Mouse (Mus musculus) left cerebral cortex, adult 11 months (tissue): ENCODE results near the gene Nrp2.

Experiments
- DNase-seq: peaks from one replicate; pipeline ENCODE4 v3.0.0; 2022; ENCODE audit warnings: low spot score

Nrp2 gene

GRCm38 (mm10) chr1:62723891-62724290, 20.8 kb downstream of the Nrp2 start:
- DNase-seq = no peak

DNA sequence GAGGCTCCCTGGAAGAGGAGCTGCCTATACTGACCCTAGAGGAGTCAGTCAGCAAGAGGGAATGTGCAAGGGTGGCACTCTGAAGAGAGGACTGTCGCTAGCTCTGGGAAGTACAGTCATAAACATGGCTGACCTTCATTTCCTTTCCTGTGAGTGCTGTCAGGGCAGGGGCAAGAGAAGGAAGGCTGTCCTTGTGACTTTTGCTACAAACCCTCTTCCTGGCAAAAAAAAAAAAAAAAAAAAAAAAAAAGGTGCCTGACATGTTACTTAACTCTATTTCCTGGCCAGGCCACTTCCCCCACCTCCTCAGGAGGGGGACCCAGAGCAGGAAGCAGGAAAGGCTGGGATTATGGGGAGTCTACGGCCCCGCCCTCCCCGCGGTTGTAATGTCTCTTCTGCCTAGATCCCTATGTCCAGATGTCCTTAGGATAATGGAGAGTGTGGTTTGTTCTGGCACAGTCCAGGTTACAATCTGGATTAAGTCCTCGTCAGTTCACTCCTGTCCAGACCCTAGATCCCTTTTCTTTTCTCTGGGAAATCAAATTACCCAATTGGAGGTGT, 21.5 kb downstream of the Nrp2 start:
- DNase-seq = no peak

DNA sequence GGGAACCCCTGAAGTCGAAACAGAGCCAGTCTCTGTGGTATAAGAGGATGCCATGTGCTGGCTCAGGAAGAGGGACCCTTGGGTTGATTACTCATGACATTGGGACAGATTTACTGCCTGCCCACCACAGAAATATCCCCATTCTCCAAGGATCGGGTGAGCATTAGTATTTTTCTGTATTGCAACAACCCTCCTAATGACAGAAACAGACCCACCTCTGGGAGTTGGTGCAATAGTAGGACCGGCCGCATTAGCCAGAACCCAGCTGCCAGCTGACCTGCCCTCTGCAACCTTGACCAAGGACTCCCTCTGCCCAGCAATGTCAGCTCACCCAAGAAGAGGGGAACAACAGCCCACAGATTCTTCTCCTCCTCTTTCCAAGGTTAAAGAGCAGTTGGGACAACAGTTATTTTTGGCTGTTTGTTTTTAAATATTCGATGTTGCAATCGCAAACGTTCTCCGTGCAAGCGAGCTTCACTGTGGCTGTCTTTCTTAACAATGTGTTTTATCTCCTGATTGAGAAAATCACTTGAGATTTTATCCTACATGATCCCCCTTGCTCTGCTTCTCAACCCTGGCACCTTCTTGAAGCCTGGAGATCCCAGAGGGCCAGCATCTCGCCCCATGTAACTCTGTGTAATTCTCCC, 22.1 kb downstream of the Nrp2 start:
- no peak for DNase-seq

DNA sequence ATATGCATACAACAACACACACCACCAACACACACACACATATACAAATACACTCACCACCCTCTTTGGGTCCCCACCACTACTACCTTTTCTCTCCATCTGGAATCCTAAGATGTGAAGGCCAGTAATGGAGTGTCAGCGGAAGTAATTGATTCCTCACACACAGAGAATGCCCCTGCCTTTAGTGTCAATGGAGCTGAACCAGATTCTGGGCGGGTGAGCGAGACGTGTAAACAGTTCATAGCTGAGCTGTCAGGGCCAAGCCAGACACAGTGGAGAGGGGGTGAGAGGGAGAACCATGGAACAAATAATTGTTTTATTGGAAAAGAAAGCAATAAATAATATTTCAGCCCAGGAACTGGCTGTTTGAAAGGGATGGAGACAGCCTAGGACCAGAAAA, 24.1 kb downstream of the Nrp2 start:
- no peak for DNase-seq

- no peak for DNase-seq
These were observed 25.3 kb downstream of the Nrp2 start for GRCm38 (mm10) chr1:62728421-62728820.

GRCm38 (mm10) chr1:62728926-62729325, 25.8 kb downstream of the Nrp2 start:
- DNase-seq = no peak

- DNase-seq = no peak
These were observed 26.5 kb downstream of the Nrp2 start for GRCm38 (mm10) chr1:62729345-62730150.

- no peak for DNase-seq
These were observed 29.0 kb downstream of the Nrp2 start for GRCm38 (mm10) chr1:62732036-62732435.

DNA sequence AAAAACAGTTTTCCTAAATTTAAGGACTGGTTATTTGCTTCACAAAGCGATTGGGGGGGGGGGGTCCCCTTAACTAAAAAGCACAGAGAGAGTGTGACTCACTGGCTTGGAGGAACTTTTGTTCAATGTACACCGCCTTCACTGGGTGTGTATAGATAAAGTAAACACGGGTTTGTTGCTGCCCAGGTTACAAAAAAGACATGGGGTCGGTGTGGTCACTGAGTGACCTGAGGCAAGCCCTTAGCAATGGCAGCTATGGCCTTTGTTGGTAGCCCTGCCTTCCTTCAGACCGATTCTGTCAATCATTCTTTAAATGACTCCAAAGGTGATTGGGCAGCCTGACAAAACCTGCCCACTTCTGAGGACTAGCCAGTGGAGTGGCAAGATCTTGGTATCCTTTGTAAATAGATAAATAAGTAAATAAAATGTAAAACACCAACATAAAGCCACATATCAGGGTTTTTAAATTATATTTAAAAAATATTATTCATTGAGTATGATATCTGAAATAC, 31.4 kb downstream of the Nrp2 start:
- no peak for DNase-seq

DNA sequence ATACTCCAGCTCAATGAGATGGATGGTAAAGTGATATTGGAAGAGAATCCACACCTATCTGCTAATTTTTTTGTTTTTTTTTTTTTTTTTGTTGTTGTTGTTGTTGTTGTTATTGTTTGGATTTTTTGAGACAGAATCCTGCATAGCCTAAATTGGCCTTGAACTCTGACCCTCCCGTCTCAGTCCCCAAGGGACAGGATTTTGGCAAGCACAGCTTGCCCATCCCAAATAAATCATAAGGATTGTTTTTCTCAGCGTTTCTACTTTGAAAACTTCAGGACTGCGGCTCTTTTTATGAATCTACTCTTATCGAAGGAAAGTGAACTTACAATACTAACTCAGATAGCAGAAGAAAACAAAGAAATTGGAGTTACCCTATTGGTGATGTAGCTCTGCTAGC, 31.9 kb downstream of the Nrp2 start:
- no peak for DNase-seq

- DNase-seq = no peak
These were observed 32.8 kb downstream of the Nrp2 start for GRCm38 (mm10) chr1:62735835-62736234.

- DNase-seq = no peak
These were observed 33.4 kb downstream of the Nrp2 start for GRCm38 (mm10) chr1:62736455-62737012.

- DNase-seq = no peak
These were observed 35.1 kb downstream of the Nrp2 start for GRCm38 (mm10) chr1:62738165-62738564.

DNA sequence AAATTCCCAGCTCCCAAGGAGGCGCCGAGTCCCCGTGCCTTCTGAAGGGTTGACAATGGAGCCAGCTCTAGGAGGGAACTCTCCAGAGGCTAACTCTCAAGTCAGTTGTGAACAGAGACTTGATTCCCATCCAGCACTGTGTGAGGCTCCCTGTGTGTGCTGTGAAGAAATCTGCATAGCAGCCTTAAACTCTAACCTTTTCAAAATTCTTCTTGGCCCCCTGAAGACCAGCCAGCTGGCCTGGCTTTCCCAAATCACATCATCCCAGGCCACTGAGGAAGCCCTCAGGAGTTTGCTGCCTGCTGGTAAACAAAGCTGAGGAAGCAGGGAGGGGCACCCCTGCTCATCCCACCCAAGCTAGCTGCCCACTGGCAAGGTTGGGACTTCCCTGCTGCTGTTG, 39.0 kb downstream of the Nrp2 start:
- no peak for DNase-seq

GRCm38 (mm10) chr1:62743064-62743694, 40.1 kb downstream of the Nrp2 start:
- DNase-seq = no peak

DNA sequence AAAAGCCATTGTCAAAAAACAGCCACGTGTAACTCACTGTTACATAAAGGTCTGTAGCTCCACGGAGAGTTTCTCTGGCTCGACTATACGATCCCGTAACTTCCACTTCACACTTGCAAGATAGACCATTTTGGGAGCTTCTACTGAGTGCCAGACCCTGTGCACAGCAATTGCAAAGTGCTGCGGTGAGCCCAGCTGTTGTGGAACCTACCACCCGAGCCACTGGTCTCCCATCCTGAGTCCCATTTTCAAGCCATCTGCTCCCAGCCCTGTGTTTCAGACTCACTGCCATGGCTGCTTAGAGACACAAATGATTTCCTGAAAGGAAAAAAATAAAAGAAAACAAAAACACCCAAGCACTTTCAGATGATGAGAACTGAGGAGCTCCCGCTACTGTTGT, 42.8 kb downstream of the Nrp2 start:
- no peak for DNase-seq

DNA sequence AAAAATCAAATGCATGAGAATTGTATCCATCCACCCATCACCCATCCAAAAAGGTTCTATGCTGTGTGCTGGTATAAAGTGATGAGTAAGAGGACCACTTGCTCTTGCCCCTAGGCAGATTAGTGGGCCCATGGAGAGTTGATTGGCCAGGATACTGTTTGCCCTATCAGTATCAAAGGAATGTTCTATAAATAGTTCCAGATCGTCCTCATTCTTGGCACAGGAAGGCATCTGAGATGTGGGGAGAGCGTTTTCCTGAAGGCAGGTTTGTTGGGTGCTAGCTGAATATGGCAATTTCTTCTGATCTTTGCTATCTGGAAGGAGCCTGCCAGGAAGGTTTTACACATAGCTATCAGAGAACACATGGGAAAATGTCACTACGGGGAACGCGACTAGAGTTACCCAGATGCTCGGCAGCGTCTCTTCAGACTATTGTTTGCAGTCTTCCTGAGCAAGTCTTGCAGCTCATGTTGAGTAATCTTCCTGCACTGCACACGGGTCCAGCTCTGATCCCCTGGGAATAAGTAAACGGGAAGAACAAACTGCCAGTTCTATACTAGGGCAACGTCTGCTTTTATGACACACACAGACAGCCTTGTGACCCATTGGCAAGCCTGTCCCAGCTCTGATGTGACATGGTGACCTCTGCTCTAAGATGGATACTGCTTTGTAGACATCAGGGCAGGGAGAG, 44.5 kb downstream of the Nrp2 start:
- DNase-seq = no peak

GRCm38 (mm10) chr1:62748361-62748760, 45.3 kb downstream of the Nrp2 start:
- no peak for DNase-seq

GRCm38 (mm10) chr1:62749716-62750115, 46.6 kb downstream of the Nrp2 start:
- DNase-seq = no peak

GRCm38 (mm10) chr1:62750408-62751008, 47.4 kb downstream of the Nrp2 start:
- DNase-seq = no peak
